Mouse (Mus musculus): ENCODE results near the gene Olfr1084.
"Not testable (repeated sequence)": the region's sequence is repeated elsewhere in the genome, so short reads cannot be mapped to it uniquely, and the experiment has no call there.

Gene Olfr1084

GRCm38 (mm10) chr2:86639625-86640024 lies at the start of gene Olfr1084:
Gene Olfr1084, minus strand, starts transcription at chr2:86639725.
- not testable (repeated sequence) for DNase-seq (ENCODE audit: extremely low spot score, low spot score)

- no peak for DNase-seq (ENCODE audit: extremely low spot score, low spot score)
Measured at GRCm38 (mm10) chr2:86679992-86680391, 40.5 kb upstream of the Olfr1084 start, which contains the start of gene Olfr1086. Gene Olfr1086, minus strand, starts transcription at chr2:86680092.

DNA sequence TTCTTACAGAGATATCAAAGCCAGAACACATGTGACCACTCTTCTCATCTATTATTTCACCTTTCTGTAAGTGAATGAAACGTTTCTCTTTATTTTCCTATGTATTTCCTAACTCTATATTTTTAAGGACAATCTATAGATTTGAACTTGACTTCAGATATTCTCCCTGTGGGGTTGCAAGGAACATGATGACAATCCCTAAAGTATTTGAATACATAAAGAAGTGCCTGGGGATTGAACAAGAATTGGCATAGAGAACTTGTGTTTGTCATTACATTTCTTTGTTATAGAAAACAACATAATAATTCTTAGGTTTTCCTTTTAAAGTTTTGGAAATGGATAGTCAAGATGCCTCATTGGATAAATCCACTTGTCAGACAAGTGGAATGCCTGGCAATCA lies 22.4 kb upstream of the Olfr1084 start, which contains the start of gene Olfr1085:
Olfr1085 (minus strand) TSS at position 101 of the 400 bp plus-strand sequence.
- DNase-seq (ENCODE audit: extremely low spot score, low spot score), result no peak

GRCm38 (mm10) chr2:86598866-86599265 lies 40.7 kb downstream of the Olfr1084 start, which contains the start of gene Olfr1082:
Gene Olfr1082, minus strand, starts transcription at chr2:86598966.
- DNase-seq (ENCODE audit: extremely low spot score, low spot score), result not testable (repeated sequence)
